Mouse (Mus musculus) kidney, adult 2 months (tissue): ENCODE results near the gene Cacna1i. TPM values are rescaled to one million over a fixed set of nuclear protein-coding genes. Genes with fewer than 3 reads are reported as not detected.

ENCODE experiments used
- DNase-seq: peaks from one replicate; pipeline ENCODE4 v3.0.0; 2021
- H3K27ac ChIP-seq: fragments of 200-500 bp; 2 replicates; pipeline ENCODE4 v1.5.1; 2012; ENCODE audit warnings: low read depth, low read length, control low read depth, inconsistent platforms; ENCODE audit not compliant: insufficient read depth
- H3K27me3 ChIP-seq: fragments of 200-500 bp; replicated peaks from 2 replicates; pipeline ENCODE4 v1.6.1; 2012; ENCODE audit warnings: mild to moderate bottlenecking, moderate library complexity, low read length, inconsistent platforms; ENCODE audit not compliant: control insufficient read depth, insufficient read depth
- H3K36me3 ChIP-seq: fragments of 200-500 bp; 2 replicates; pipeline ENCODE4 v1.6.1; 2012; ENCODE audit warnings: mild to moderate bottlenecking, moderate library complexity, low read length, inconsistent platforms; ENCODE audit not compliant: control insufficient read depth, insufficient read depth
- H3K4me1 ChIP-seq: fragments of 200-500 bp; 2 replicates; pipeline ENCODE4 v1.6.1; 2011; ENCODE audit warnings: low read length; ENCODE audit not compliant: control insufficient read depth, insufficient read depth
- H3K4me3 ChIP-seq: fragments of 200-500 bp; 2 replicates; pipeline ENCODE4 v1.5.1; 2011; ENCODE audit warnings: mild to moderate bottlenecking, low read depth, low read length, control low read depth; ENCODE audit not compliant: insufficient read depth
- CTCF ChIP-seq: fragments of 200-500 bp; conservative IDR thresholded peaks from 2 replicates; pipeline ENCODE4 v1.5.1; 2011; ENCODE audit warnings: low read depth, mild to moderate bottlenecking, control low read depth, low read length, moderate library complexity, mixed read lengths; ENCODE audit not compliant: insufficient read depth, insufficient read length
- POLR2A ChIP-seq: fragments of 200-500 bp; IDR thresholded peaks from one replicate; pipeline ENCODE4 v1.6.1; 2011; ENCODE audit warnings: low read depth, low read length, control low read depth
- WGBS: fragments of 180-500 bp; shearing (Covaris S2); methylation state at CpG from one replicate; pipeline ENCODE4 v1.1.7; 2018; 5-methylcytosine and 5-hydroxymethylcytosine counted together
- polyA plus RNA-seq: library from polyadenylated mRNA; depleted of rRNA; stranded (reverse); fragments of >200 nt; gene quantifications from 2 replicates; pipeline ENCODE4 v1.2.3, GENCODE M21; 2012

The Cacna1i gene
- polyA plus RNA-seq, 1 experiment = 0.89 TPM

DNA sequence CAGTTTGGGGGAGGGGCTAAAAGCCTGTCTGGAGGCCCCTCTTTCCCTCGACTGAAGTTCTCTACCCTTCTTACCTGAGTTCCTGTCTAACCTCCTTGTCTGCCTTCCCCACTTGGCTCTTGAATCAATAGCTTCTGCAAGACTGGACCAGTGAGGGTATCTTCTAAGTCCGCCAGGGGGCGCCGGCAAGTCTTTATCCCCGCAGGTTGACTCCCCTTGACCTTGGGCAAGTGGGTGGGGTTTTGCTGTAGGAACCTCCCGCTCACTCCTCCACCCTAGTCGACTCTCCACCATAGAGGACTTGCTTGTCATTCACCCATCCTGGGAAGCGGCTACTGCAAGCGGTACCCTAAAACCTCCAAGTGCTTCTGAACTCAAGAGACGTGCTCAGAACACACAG is 2.4 kb downstream of the Cacna1i start:
- Histone ChIP-seq H3K27me3 (0 out of 2 replicates have a peak, but pooled peaks cover 3% of the 10 kb centered on the region), H3K27ac (no peak overlapping the region), H3K36me3 (no peaks in the 10 kb centered on the region), H3K4me3 (no peak overlapping the region), H3K4me1 (no peaks in the 10 kb centered on the region)
- WGBS = 15% methylated on average over 10 of the region's 10 CpGs
- no peak for TF ChIP-seq POLR2A
- peak; percentile 57 for TF ChIP-seq CTCF
- DNase-seq = peak; percentile 73

DNA sequence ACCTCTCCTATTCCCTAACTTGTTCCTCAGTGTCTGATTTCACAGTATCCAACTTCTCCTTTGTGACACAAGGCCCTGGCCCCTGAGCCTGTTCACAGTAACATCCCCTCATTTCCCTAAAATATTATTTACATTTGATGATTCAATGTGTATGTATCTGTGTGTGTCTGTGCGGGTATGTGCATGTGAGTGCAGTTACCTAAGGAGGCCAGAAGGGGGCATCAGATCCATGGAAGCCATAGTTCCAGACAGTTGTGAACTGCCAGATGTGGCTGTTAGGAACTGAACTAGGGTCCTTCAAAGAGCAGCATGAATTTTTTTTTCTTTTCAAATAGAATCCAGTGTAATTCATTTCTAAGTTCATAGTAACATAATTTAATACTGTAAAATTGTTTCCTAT is 10.1 kb downstream of the Cacna1i start:
- WGBS = 100% methylated on average over 1 of the region's 1 CpGs
- Histone ChIP-seq H3K36me3 (no peaks in the 10 kb centered on the region), H3K27ac (no peak overlapping the region), H3K4me3 (no peak overlapping the region), H3K27me3 (no peaks in the 10 kb centered on the region), H3K4me1 (no peaks in the 10 kb centered on the region)
- TF ChIP-seq POLR2A (no peak), CTCF (0 out of 2 replicates have a peak, but pooled peaks have one; percentile 6)
- DNase-seq = no peak

DNA sequence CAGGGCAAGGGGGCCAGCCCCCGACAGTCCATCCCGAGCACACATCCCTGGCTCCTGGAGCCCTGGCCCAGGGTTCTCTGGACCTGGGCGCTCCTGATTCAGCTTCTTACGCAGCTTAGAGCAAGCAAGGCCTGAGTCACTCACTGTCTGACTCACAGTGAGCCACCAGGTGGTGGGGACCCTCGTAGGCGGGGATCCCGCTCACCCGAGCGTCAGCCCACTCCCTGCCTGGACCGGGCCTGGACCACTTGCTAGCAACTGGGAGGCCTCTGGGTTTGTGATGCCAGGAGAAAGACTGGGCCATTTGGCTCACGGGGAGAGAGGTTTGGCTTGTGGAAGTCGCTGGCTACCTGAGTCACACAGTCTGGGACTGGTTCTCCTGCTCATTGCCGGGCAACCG is 16.7 kb downstream of the Cacna1i start:
- Histone ChIP-seq H3K27ac (no peak overlapping the region), H3K4me3 (no peak overlapping the region), H3K27me3 (no peaks in the 10 kb centered on the region), H3K4me1 (no peaks in the 10 kb centered on the region), H3K36me3 (no peaks in the 10 kb centered on the region)
- no peak for DNase-seq
- TF ChIP-seq POLR2A (no peak), CTCF (no peak)
- WGBS = 53% methylated on average over 14 of the region's 14 CpGs

DNA sequence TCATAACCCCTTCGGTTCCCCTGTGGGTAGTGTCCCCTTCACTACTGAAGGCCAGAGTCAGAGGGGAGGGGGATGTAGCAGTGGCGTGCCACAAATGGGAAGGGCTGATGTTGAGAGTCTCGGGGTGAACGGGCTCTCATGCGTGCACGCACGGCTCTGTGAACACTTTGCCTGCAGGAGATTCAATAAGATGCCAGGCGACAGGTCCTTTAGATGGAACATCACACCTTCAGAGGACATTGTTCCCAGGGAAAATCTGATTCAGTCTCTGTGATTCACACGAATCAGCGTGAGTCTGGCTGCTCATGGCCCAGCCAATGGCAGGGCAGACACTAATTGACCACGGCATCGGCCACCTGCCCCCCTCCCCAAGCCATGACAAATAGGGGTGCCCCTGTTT is 17.1 kb downstream of the Cacna1i start:
- WGBS = 64% methylated on average over 12 of the region's 12 CpGs
- Histone ChIP-seq H3K27ac (no peak overlapping the region), H3K27me3 (no peaks in the 10 kb centered on the region), H3K4me1 (no peaks in the 10 kb centered on the region), H3K4me3 (no peak overlapping the region), H3K36me3 (no peaks in the 10 kb centered on the region)
- TF ChIP-seq POLR2A (no peak), CTCF (no peak)
- no peak for DNase-seq

DNA sequence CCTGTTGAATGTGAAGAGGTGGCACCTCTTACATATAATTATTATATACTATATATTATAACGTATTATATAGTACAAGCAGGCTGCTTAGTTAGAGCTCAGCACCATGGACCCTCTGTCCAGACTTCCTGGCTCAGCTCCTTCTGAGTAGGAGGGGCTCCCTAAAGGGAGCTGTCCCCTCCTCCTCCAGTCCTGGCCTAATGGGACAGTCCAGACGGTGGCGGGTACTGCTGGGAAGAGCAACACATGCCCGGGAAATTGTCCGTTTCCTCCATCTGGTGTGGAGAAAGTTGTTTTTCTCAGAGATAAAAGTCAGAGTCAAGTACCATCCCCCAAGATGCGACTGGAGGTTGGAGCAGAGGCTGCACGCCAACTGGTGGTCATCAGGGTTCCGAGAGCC is 19.1 kb downstream of the Cacna1i start:
- no peak for DNase-seq
- no peaks in the 10 kb centered on the region for H3K36me3 ChIP-seq
- no peak overlapping the region for H3K4me3 ChIP-seq
- no peaks in the 10 kb centered on the region for H3K4me1 ChIP-seq
- 36% methylated on average over 8 of the region's 8 CpGs for WGBS
- no peak overlapping the region for H3K27ac ChIP-seq
- H3K27me3 ChIP-seq = no peaks in the 10 kb centered on the region
- TF ChIP-seq POLR2A (no peak), CTCF (no peak)

DNA sequence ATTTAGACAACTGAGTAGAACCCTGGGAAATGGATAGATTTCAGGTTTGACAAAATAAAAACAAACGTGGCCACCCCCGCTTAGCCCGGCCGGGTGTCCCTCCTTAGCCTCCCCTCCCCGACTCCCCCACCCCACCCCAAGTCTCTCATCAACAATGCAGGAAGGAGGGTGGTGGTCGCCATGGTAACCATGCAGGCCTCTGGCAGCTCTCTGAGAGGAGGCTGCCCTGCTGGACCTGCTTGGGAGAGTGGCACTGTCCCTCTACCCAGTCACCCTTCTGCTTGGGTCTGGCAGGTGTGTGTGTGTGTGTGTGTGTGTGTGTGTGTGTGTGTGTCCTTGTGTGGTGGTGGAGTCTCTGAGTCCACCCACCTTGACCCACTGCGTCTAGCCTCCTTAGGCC is 27.7 kb downstream of the Cacna1i start:
- WGBS = 23% methylated on average over 7 of the region's 7 CpGs
- TF ChIP-seq CTCF (no peak), POLR2A (no peak)
- no peak for DNase-seq
- Histone ChIP-seq H3K4me1 (no peaks in the 10 kb centered on the region), H3K27ac (no peak overlapping the region), H3K27me3 (no peaks in the 10 kb centered on the region), H3K36me3 (no peaks in the 10 kb centered on the region), H3K4me3 (no peak overlapping the region)

DNA sequence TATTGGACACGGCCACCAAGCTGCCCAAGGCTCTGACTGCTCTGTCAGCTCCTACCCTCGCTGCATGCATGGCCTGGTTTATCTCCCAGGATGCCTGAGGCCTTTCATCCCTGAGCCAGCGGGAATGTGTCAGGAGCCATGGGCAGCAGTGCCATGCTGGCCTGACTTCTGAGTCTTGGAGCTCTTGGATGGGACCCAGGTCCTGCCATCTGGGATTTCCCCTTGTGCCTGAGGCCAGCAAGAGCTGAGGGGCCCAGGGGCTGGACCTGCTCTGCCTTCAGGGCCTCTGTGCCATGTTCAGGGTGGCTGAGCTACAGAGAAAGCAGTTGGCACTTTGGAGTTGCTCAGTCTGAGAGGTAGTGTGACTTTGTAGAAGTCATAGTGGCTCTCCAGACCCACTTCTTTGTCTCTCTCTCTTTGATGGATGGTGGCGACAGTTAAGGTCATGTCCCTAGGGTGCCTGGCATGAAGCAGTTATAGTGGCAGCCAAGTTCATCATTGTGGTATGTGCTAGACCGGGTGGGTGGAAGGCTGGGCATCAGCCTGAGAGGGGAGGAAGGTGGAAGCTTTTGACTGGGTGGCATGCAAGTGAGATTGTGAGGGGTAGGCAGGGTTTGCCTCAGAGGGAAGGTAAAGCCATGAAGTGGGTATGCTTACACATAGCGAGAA is 30.1 kb downstream of the Cacna1i start:
- Histone ChIP-seq H3K4me3 (no peak overlapping the region), H3K27me3 (no peaks in the 10 kb centered on the region), H3K4me1 (no peaks in the 10 kb centered on the region), H3K36me3 (no peaks in the 10 kb centered on the region), H3K27ac (no peak overlapping the region)
- DNase-seq = no peak
- WGBS = 83% methylated on average over 6 of the region's 6 CpGs
- TF ChIP-seq POLR2A (no peak), CTCF (no peak)
